Mouse (Mus musculus): ENCODE measurements around the gene Capn13. TPM values are rescaled to one million over a fixed set of nuclear protein-coding genes. Genes with fewer than 3 reads are reported as not detected.

The Capn13 gene
- polyA plus RNA-seq, 1 experiment = not detected

DNA sequence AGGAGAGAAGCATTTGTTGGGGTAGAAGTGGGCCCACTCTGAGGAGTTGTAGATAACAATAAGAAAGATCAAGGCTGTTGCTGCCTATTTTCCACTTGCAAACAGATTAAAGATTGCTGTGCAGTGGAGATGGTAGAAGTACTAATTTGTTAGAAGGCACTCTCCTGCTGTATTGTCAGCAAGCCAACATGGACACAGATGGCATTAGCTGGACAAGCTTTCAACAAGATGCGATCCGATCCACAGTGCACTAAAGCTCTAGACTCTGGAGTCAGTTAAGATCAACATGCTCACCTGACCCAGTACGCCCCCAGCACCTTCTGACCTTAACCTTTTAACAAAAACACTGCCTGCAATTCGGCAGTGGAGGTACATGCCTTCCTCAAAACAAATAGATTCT lies 92.0 kb downstream of the Capn13 start:
- Histone ChIP-seq H3K27me3 (ENCODE audit: control insufficient read depth) (no peaks in the 10 kb centered on the region; the same call in 1 of the 2 replicates), H3K36me3 (ENCODE audit: control insufficient read depth) (no peaks in the 10 kb centered on the region)
- TF ChIP-seq GATA1 (IDR thresholded peaks at IDR 0.05; ENCODE audit: low read length) (no peak), TAL1 (IDR thresholded peaks at IDR 0.05; ENCODE audit: low read length) (no peak)

DNA sequence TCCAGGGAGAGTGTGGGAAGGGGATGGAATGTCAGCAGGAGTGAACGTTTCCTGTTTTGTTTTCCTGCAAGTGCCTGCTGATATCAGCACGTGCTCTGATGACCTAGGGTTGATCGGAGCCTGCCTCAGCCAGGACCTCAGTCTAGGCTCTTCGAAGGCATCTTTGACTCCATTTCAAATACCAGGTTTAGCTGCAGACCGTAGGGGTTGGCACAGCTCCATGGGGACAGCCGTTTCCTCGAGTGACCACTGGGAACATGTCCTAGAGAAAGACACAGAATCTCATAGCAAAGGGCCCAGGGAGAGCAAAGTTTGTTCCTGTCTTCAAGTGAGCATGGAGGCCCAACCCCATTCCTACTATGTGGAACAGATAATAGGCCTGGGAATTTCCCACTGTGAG lies 94.0 kb downstream of the Capn13 start:
- H3K4me1 ChIP-seq (ENCODE audit: control insufficient read depth) = no peaks in the 10 kb centered on the region
- no peak overlapping the region for H3K4me3 ChIP-seq (replicated peaks)
- no peaks in the 10 kb centered on the region; the same call in 1 of the 2 replicates for H3K27me3 ChIP-seq (ENCODE audit: control insufficient read depth)
- H3K36me3 ChIP-seq (ENCODE audit: control insufficient read depth) = no peaks in the 10 kb centered on the region
- H3K9me3 ChIP-seq (ENCODE audit: control insufficient read depth, low read length) = no peaks in the 10 kb centered on the region
- TF ChIP-seq GATA1 (IDR thresholded peaks at IDR 0.05; ENCODE audit: low read length) (no peak), TAL1 (IDR thresholded peaks at IDR 0.05; ENCODE audit: low read length) (no peak)

More for the DNA sequence above, 92.0 kb downstream of the Capn13 start:
- Histone ChIP-seq H3K4me3 (replicated peaks) (no peak overlapping the region), H3K4me1 (ENCODE audit: control insufficient read depth) (no peaks in the 10 kb centered on the region), H3K9me3 (ENCODE audit: control insufficient read depth, low read length) (no peaks in the 10 kb centered on the region)

GRCm38 (mm10) chr17:73305622-73306021 lies 95.0 kb downstream of the Capn13 start:
- no peaks in the 10 kb centered on the region for H3K4me1 ChIP-seq (ENCODE audit: control insufficient read depth)
- H3K36me3 ChIP-seq (ENCODE audit: control insufficient read depth) = no peaks in the 10 kb centered on the region
- TF ChIP-seq TAL1 (IDR thresholded peaks at IDR 0.05; ENCODE audit: low read length) = no peak
- TF ChIP-seq GATA1 (IDR thresholded peaks at IDR 0.05; ENCODE audit: low read length) = no peak
- no peaks in the 10 kb centered on the region; the same call in 1 of the 2 replicates for H3K27me3 ChIP-seq (ENCODE audit: control insufficient read depth)
- no peaks in the 10 kb centered on the region for H3K9me3 ChIP-seq (ENCODE audit: control insufficient read depth, low read length)
- H3K4me3 ChIP-seq (replicated peaks) = no peak overlapping the region

GRCm38 (mm10) chr17:73304086-73304812 lies 96.4 kb downstream of the Capn13 start:
- TF ChIP-seq TAL1 (IDR thresholded peaks at IDR 0.05; ENCODE audit: low read length) (no peak), GATA1 (IDR thresholded peaks at IDR 0.05; ENCODE audit: low read length) (no peak)
- Histone ChIP-seq H3K4me1 (ENCODE audit: control insufficient read depth) (no peaks in the 10 kb centered on the region), H3K36me3 (ENCODE audit: control insufficient read depth) (no peaks in the 10 kb centered on the region), H3K4me3 (replicated peaks) (no peak overlapping the region), H3K9me3 (ENCODE audit: control insufficient read depth, low read length) (no peaks in the 10 kb centered on the region), H3K27me3 (ENCODE audit: control insufficient read depth) (peaks cover 5% of the 10 kb centered on the region)

DNA sequence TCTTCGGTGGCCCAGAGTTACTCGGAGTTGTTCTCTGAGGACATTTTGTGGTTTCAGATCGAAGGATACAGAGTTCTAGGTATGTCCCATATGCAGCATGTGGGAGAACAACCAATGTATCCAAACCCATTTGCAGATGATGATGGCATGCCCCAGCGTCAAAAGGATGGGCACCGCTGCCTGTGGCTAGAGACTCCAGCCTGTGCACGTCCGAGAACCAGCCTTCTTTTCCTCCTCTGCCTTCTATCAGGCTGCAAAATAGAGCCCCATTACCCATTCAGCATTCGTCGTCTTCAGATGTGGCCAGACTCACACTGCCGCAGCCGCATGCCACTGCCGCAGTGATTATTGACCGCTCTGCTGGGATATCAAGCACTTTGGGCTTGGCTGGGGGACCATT lies 97.0 kb downstream of the Capn13 start:
- Histone ChIP-seq H3K4me1 (ENCODE audit: control insufficient read depth) (no peaks in the 10 kb centered on the region), H3K9me3 (ENCODE audit: control insufficient read depth, low read length) (no peaks in the 10 kb centered on the region), H3K36me3 (ENCODE audit: control insufficient read depth) (no peaks in the 10 kb centered on the region), H3K4me3 (replicated peaks) (no peak overlapping the region), H3K27me3 (ENCODE audit: control insufficient read depth) (peaks cover 6% of the 10 kb centered on the region)
- no peak for TF ChIP-seq GATA1 (IDR thresholded peaks at IDR 0.05; ENCODE audit: low read length)
- TF ChIP-seq TAL1 (IDR thresholded peaks at IDR 0.05; ENCODE audit: low read length) = no peak

- Histone ChIP-seq H3K4me1 (ENCODE audit: control insufficient read depth) (no peaks in the 10 kb centered on the region), H3K4me3 (replicated peaks) (no peak overlapping the region), H3K27me3 (ENCODE audit: control insufficient read depth) (peaks cover 9% of the 10 kb centered on the region), H3K36me3 (ENCODE audit: control insufficient read depth) (no peaks in the 10 kb centered on the region), H3K9me3 (ENCODE audit: control insufficient read depth, low read length) (no peaks in the 10 kb centered on the region)
- no peak for TF ChIP-seq GATA1 (IDR thresholded peaks at IDR 0.05; ENCODE audit: low read length)
- no peak for TF ChIP-seq TAL1 (IDR thresholded peaks at IDR 0.05; ENCODE audit: low read length)
Measured at GRCm38 (mm10) chr17:73303217-73303616, 97.4 kb downstream of the Capn13 start.

DNA sequence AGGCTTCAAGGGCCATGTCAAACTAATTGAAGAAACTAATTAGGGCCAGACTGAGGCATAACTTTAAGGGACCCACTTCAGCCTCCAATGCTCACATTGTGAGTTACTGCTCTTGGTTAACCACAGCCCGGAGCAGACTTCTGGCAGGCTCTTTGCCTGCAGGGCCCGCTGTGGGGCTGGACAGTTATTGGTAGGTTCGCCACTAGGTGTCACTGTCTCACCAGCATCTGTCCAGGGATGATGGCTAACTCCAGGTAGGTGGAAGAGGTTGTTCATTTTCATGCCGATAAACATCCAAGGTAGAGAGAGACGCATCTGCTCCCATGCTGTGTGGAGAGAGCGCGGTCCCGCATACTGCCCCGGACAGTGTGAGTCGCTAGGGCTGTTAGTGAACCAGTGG lies 98.6 kb downstream of the Capn13 start:
- H3K27me3 ChIP-seq (ENCODE audit: control insufficient read depth) = peaks cover 9% of the 10 kb centered on the region
- H3K4me3 ChIP-seq (replicated peaks) = no peak overlapping the region
- H3K36me3 ChIP-seq (ENCODE audit: control insufficient read depth) = no peaks in the 10 kb centered on the region
- TF ChIP-seq TAL1 (IDR thresholded peaks at IDR 0.05; ENCODE audit: low read length) (no peak), GATA1 (IDR thresholded peaks at IDR 0.05; ENCODE audit: low read length) (no peak)
- H3K4me1 ChIP-seq (ENCODE audit: control insufficient read depth) = no peaks in the 10 kb centered on the region
- no peaks in the 10 kb centered on the region for H3K9me3 ChIP-seq (ENCODE audit: control insufficient read depth, low read length)

DNA sequence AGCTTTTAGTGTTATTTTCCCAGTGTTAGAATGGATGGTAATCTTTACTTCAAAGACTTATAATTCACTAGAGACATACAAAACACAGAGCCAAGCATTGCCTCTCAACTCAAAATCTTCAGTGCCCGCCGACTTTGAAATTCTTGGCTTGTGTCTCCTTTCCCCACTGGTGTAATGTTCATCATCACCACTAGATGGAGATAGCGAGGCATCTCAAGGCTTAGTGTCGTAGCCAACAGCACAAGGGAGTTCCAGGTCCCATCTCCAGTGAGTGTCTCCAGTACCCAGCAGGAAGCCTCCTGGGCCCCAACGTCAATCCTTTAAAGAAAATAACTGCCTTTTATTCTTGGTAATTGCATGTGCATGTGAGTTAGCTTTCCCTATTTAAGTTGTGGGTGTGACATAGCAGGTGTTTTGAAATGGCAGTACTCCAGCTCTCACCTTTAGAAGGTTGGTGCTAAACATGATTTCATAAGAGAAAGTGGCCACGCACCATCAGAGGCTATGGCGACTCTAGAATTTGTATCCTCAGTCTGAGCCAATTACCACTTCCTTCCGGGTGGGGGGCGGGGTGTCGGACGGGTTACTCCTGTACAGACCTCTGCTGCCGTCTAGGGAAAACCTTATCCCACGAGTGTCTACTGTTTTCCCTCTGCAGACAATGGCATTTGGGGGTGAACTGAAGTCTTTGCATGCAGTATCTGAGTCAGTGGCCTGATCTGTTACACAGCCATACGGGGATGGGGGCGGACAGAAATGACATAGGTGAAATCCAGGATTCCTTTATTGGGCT lies 99.2 kb downstream of the Capn13 start:
- TF ChIP-seq GATA1 (IDR thresholded peaks at IDR 0.05; ENCODE audit: low read length) = no peak
- no peak for TF ChIP-seq TAL1 (IDR thresholded peaks at IDR 0.05; ENCODE audit: low read length)
- H3K36me3 ChIP-seq (ENCODE audit: control insufficient read depth) = no peaks in the 10 kb centered on the region
- no peaks in the 10 kb centered on the region for H3K9me3 ChIP-seq (ENCODE audit: control insufficient read depth, low read length)
- peaks cover 9% of the 10 kb centered on the region for H3K27me3 ChIP-seq (ENCODE audit: control insufficient read depth)
- H3K4me3 ChIP-seq (replicated peaks) = no peak overlapping the region
- no peaks in the 10 kb centered on the region for H3K4me1 ChIP-seq (ENCODE audit: control insufficient read depth)

- TF ChIP-seq TAL1 (IDR thresholded peaks at IDR 0.05; ENCODE audit: low read length) (no peak), GATA1 (IDR thresholded peaks at IDR 0.05; ENCODE audit: low read length) (no peak)
- H3K4me1 ChIP-seq (ENCODE audit: control insufficient read depth) = no peaks in the 10 kb centered on the region
Measured at GRCm38 (mm10) chr17:73300147-73300880, 100.4 kb downstream of the Capn13 start.

More at GRCm38 (mm10) chr17:73300147-73300880, 100.4 kb downstream of the Capn13 start:
- Histone ChIP-seq H3K27me3 (ENCODE audit: control insufficient read depth) (peaks cover 9% of the 10 kb centered on the region), H3K9me3 (ENCODE audit: control insufficient read depth, low read length) (no peaks in the 10 kb centered on the region), H3K4me3 (replicated peaks) (no peak overlapping the region), H3K36me3 (ENCODE audit: control insufficient read depth) (no peaks in the 10 kb centered on the region)

Data from erythroblast, embryonic 14.5 days (primary cell).